Mouse (Mus musculus): ENCODE results near the gene Dlx3.

Dlx3 gene

GRCm38 (mm10) chr11:95125366-95125948 is 5.5 kb downstream of the Dlx3 start:
- no peak for DNase-seq (ENCODE audit: low spot score)

- DNase-seq (ENCODE audit: low spot score), result no peak
Measured at GRCm38 (mm10) chr11:95126272-95127245, 6.6 kb downstream of the Dlx3 start.

GRCm38 (mm10) chr11:95128359-95128758 is 8.4 kb downstream of the Dlx3 start:
- DNase-seq (ENCODE audit: low spot score), result no peak

- DNase-seq (ENCODE audit: low spot score), result no peak
Measured at GRCm38 (mm10) chr11:95130668-95131252, 10.8 kb downstream of the Dlx3 start.

- DNase-seq (ENCODE audit: low spot score), result no peak
Measured at GRCm38 (mm10) chr11:95133321-95133720, 13.4 kb downstream of the Dlx3 start.

- DNase-seq (ENCODE audit: low spot score), result no peak
Measured at GRCm38 (mm10) chr11:95137281-95137680, 17.4 kb downstream of the Dlx3 start.

- no peak for DNase-seq (ENCODE audit: low spot score)
Measured at GRCm38 (mm10) chr11:95139871-95140270, 20.0 kb downstream of the Dlx3 start.

GRCm38 (mm10) chr11:95142258-95142657 is 22.3 kb downstream of the Dlx3 start:
- no peak for DNase-seq (ENCODE audit: low spot score)

GRCm38 (mm10) chr11:95142980-95143575 is 23.2 kb downstream of the Dlx3 start:
- DNase-seq (ENCODE audit: low spot score), result no peak

GRCm38 (mm10) chr11:95143663-95144062 is 23.7 kb downstream of the Dlx3 start:
- DNase-seq (ENCODE audit: low spot score), result no peak

GRCm38 (mm10) chr11:95144091-95144945 is 24.4 kb downstream of the Dlx3 start:
- no peak for DNase-seq (ENCODE audit: low spot score)

- DNase-seq (ENCODE audit: low spot score), result no peak
Measured at GRCm38 (mm10) chr11:95144946-95145483, 25.1 kb downstream of the Dlx3 start.

- DNase-seq (ENCODE audit: low spot score), result no peak
Measured at GRCm38 (mm10) chr11:95145851-95146403, 26.0 kb downstream of the Dlx3 start, which contains the start of gene Dlx4. TSS of gene Dlx4 (minus strand) at chr11:95146263.

- no peak for DNase-seq (ENCODE audit: low spot score)
Measured at GRCm38 (mm10) chr11:95148754-95149153, 28.8 kb downstream of the Dlx3 start.

GRCm38 (mm10) chr11:95149462-95150268 is 29.7 kb downstream of the Dlx3 start:
- no peak for DNase-seq (ENCODE audit: low spot score)

GRCm38 (mm10) chr11:95150269-95151049 is 30.5 kb downstream of the Dlx3 start:
- no peak for DNase-seq (ENCODE audit: low spot score)

- no peak for DNase-seq (ENCODE audit: low spot score)
Measured at GRCm38 (mm10) chr11:95153116-95153515, 33.2 kb downstream of the Dlx3 start.

GRCm38 (mm10) chr11:95153681-95154080 is 33.8 kb downstream of the Dlx3 start:
- DNase-seq (ENCODE audit: low spot score), result no peak

- no peak for DNase-seq (ENCODE audit: low spot score)
Measured at GRCm38 (mm10) chr11:95155511-95155910, 35.6 kb downstream of the Dlx3 start.

Measured in urinary bladder, postnatal 10 days (tissue).